Mouse (Mus musculus) retina, postnatal 1 day (tissue): ENCODE measurements at regions not wholly inside any gene's neighbourhood (a gene's known extent, or its start where the extent isn't known, plus 50 kb on each side); places are given as distances from the start of the nearest gene placed in this dataset.
A peak's percentile ranks its signal among the peaks of the same experiment; 100 is the strongest.

Experiments used
- DNase-seq: peaks from one replicate; pipeline ENCODE4 v3.0.0-alpha.2; 2012

DNA sequence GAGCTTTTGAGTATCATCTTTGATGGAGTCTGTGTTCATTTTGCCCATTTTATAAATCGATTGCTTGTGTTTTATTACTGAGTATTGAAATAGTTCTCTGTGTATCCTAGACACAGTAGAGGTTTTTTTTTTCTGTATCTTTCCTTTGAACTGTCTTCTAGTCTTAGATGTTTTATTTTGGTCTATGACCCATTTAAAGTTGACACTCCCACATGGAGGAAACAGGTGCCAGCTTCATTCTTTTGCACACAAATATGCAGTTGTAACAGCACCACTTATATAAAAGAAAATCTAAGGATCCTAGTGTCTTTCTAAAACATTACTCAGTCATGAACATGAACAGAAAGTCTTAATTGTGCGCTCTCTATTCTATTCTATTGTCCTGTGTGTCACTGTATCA lies 230.2 kb upstream of the Nsun2 start:
- DNase-seq, result no peak

DNA sequence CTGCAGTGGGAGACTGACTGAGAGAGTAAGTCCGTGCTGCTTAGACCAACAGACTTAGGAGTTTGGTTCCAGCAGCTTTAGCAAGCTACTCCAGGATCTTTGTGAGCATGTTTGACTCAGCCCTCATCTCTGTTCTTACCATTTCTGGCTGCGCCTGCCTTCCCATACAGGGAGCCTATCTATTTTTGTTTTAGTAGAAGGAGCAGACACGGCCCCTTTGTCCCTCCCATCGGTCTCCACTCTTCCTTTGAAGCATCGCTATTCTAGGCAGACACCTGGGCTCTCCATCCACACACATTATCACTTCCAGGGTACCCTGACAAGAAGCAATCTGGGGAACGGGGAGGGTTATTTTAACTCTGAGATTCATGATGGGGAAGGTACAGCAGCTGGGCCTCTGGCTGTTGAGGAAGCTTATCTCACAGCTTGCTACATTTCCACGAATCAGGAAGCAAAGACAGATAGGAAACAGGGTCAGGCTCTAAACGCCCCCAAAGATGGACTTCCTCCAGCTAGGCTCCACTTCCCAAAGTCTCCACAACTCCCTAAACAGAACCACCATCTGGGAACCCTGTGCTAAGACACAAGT lies 203.0 kb upstream of the Nsun2 start:
- no peak for DNase-seq

DNA sequence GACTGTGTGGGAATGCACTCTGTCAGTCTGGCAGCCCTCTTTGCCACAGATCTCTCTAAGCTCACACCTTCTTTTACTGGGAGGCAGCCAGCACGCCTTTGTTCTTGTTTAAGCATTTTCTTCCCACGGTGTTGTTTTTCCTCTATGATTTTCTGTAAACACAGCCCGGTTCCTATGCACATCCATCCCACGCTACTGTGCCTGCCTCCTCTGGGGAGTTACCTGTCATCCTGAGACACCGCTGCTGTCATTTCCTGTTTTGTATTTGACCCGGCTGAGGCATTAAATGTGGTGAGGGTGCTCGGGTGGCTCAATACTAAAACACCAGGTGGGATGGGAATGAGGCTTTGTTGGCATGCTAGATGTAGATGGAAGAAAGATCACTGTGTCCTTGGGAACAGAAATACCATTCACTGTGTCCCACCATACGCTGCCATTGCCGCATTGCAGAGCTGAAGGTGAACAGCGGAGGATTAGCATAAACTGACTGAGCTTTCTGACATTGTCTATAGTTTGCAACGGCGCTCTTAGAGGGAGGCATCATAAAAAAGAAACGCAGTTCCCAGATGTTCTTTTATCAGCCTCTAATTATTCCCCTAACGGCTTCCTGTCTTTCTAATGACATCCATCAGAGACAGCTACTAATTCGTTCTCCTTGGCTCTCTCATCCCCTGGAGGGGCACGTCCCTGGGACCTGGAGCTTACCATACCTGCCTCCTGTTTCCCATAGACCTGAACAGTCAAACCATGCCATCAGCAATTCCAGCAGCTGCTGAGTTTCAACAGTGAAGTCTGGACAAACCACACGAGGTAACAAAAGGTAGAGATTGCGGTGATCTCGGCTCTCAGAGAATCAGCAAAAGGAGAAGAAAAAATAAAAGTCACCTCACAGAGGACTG lies 201.8 kb upstream of the Nsun2 start:
- no peak for DNase-seq

DNA sequence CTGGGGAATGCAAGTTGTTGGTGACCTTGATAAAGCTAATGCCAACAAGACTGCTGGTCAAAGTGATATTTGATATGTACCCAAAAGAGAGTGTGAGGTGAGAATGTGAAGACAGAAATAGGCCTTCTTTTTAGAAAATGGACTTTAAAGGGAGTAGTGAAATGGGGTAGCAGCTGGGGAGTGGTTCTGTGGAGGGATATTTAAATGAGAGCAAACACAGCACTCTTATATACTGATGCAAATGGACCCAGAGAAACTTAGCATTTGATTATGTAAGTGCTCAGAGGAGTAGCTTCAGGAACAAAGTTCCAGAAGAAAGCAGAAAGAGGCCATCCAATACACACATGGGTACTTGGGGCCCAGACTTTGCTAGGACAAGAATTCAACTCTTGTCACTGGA lies 189.7 kb upstream of the Nsun2 start:
- no peak for DNase-seq

DNA sequence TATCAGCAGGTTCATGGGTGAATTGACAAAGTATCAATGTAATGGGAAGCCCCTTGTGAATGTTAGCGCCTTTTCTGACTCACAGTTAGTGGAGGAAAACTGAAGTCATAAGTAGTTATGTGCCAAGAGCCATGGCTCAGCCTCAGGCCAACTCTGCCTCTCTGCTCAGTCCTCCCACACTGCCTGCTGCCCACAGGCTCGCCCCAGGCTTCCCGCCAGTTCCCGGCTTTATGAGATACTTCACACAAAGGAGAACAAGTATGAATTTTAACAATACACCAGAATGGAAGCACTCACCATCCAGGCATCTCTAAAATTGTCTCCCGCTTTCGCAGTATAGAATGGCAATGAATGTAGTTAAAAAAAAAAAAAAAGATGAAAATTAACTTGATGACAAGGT lies 176.1 kb upstream of the Nsun2 start:
- DNase-seq, result no peak

DNA sequence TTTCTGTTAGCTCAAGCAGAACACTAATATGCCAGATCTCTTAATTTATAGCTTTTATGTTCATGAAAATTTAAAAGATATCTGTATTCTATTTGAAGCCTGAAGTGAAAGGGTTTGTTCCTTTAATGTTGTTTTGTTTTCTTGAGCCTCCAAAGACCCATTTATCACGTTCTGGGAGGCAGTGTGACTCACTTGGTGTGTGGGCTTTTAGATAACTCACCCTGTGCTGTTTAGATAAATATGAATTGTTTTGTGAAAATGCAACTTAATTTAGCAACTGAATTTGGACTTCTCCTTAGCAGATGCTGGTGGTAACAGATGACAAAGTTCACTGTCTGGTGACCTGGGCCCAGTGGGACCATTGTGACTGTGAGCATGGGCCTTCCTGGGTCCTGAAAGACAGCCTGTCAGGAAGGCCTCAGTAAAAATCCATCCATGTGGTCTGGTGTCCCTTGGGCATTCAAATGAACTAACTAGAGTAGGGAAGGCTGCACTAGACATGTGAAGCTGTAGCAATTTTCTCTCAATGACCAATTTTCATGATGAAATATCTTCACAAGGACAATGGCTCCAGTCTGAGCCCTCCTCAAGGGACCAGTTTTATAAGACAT lies 167.6 kb upstream of the Nsun2 start:
- no peak for DNase-seq

DNA sequence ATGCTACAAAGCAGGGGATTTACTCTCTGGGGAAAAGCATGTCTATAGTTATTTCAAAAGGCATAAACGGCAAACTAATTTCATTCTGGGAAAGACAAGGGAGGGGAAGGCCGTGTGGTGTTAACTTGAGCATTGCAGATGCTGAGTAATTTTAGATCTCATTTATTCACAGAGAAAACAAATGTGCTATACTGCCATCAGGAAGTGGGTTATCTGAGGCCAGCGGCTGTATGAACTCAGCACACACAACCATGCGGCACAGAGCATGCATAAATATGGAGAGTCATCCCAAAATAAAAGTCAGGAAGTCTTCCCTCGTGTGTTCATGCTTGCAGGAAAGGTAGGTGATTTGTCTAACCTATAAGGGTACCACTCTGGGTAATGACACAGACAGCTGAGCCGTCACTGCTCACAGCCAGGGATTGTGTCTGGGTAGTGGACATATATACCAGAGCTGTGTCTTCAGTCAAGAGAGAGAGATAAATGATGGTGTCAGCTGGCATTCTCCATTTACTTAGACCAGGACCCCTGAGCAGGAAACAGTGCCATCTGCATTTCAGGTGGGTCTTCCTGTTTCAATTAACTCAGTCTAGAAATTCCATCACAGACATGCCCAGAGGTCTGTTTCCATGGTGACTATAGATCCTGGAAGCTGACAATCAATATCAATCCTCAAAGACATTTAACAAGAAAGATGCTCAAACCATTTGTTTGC lies 160.3 kb upstream of the Nsun2 start:
- DNase-seq, result no peak

DNA sequence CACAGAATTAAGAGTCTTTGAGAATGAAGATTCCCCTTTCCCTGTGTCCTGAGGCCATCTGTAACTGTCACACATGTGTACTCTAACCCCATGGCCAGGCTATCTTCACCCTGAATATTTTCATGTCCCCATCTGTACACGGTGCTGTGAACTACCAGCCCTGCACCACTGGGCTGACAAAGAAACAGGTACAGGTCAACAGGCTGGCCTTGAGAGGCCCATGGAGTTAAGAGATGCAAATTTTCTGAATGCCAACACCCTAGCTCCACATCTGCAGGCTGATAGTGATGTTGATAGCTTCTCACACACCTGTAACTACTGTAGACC lies 159.8 kb upstream of the Nsun2 start:
- DNase-seq, result no peak

DNA sequence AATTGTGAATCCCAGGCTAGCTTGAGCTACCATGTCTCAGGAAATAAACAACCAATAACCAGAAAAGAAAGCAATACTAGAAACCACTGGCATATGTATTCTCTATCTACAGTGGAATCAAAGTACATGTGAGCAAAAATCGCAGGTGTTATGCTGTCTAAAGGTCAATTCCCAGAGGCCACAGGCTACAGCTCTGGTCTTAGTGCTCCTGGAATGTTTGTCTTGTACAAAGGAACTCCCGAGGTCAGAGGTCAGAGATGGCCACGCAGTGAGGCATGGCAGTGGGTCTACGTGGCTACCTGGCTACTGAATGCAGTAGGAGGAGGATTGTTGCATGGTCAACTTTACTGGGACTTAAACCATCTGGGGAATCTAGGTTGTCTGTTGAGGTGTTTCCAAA lies 153.1 kb upstream of the Nsun2 start:
- no peak for DNase-seq

DNA sequence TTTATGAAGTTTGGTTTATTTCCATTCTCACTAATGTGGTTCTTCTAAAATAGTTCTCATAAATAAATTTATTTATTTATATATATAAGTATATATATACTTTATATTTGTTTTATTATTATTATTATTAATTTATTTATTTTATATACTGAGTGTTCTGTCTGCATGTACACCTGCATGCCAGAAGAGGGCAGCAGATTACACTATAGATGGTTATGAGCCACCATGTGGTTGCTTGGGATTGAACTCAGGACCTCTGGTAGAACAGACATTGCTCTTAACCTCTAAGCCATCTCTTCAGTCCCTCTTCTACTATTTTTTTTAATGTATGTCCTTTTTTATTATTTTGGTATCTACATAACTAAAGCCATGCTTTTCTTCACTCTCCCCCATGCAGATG lies 148.8 kb upstream of the Nsun2 start:
- no peak for DNase-seq

DNA sequence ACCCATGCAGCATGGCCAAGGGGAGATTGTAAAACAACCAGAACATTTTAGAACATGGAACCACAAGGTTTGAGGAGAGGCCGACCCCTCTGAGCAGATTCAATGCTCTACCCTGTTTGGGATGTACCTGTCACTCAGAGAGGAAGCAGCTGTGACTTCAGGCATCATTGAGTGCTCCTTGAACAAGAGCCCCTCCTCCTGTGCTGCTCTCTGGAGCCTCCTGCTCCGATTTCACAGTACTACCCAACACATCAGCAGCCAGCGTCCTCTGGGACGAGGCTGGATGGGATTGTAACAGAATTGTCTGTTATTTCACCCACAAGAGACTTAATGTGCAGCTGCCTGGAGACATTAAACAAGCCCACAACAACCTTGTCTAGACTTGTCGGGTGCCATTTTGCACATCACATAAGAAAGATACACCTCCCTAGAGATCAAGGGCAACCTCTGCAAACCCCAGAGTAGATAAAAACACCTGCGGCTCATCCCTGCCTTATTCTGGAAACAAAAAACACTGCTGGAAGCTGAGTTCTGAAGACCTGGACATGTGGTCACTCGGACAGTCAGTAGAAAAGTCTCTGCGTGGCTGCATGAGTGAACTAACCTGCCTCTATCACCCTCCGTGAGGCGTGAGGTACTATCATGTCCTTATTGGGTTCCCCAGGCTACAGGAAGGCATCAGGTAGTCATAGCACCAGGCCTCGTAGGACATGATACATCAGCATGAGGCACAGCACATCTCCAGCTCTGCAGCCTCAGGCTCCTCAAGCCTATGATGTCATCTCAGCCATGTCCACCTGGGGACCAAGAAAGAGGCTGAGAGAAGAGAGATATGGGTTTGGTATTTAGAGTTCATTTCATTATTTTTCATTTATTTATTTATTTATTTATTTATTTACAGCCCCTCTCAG lies 140.4 kb upstream of the Nsun2 start:
- no peak for DNase-seq

DNA sequence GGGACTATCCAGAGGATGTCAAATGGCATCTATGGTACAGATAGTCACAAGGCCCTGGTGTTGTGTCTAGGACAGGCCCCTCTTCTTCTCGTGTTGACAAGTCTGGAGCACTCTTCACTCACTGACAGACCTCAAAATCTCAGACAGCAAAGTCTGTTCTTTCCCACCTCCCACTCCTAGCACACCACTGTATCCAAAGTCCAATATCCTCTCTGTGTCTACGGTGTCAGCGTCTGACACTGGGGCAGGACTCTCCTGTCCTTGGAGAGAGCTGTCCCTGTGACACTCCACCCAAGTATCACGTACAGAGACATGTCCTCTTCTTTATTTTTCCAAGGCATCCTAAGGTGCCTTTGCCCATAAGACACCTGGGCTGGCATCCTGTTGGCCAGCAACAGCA lies 139.0 kb upstream of the Nsun2 start:
- no peak for DNase-seq

DNA sequence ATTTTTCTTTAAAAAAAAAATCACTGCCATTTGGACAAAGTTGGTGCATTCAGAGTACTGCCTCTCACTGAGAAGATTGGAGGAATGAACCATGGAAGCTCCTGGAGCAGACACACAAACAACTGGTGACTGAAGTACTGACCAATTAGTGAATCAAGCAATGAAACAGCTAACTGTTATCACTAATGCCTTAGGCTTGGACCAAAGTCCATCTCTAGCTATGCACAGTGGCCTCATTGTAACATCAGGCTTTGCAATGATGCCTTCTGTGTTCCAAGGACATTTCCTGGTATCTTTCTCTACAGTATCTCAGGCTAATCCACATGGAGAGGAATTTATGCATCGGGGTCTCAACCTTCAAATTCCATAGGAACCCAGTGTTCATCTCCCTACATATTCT lies 123.2 kb upstream of the Nsun2 start:
- no peak for DNase-seq

DNA sequence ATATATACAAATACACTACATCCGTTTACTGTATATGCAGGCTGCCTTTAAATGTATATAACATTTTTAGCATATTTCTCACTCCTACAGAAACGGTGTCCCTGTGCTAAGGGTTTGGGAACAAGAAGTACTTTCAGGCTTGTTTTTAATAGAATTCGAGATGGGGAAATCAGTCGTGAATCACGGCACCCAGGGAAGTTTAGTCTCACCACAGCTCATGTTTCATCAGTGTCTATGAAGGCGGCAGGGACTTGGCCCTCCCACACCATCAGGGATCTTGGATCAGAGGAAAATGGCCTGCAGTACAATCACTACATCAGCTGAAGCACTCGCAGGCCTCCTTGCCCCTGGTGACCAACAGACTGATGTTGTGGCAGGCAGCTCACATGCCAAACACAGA lies 118.7 kb upstream of the Nsun2 start:
- no peak for DNase-seq

DNA sequence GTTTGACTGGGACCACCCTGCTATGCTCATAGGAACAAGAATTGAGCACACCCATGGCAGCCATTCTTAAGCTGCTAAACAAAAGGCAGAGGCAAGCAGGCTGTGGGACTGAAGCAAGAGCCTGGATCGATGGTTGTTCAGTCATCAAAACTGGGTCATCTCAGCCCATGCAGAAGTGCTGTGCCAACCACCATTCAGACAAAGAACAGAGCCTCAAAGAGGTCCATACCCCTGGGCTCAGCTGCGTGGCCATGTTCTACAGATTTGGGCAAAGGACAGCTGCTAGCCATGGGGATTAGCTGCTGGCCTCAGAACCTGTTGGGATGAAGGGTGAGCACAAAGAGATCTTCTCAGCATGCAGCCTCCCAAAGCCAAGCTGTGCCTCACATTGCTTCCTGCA lies 116.8 kb upstream of the Nsun2 start:
- DNase-seq, result peak; percentile 73

DNA sequence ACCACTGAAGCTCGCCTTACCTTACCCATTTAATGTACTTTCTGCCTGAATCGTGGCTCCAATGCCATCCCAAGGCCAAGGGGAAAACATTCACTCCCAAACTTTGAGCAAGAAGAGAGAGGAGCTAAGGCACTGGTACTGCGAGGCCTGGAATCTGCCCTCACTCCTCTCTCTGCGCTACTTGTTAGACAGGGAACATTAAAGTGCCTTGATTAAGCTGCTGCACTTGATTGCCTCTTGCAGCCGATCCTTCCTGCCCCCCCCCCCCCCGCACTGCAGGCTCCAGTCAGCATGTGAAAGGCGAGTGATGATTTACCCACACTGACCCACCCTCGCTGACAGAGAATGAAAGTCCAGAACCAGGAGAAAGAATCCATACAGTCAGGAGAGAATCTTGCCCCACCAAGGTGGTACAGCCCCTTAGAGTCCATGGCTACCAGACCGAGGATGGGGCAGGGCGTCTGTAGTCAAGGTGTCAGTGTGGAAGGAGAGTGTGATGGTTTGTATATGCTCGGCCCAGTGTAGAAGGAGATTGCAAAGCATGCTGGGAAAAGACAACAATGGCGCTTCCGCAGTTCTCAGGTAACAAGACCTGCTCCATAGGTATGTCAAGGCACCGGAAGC lies 115.6 kb upstream of the Nsun2 start:
- DNase-seq, result no peak

DNA sequence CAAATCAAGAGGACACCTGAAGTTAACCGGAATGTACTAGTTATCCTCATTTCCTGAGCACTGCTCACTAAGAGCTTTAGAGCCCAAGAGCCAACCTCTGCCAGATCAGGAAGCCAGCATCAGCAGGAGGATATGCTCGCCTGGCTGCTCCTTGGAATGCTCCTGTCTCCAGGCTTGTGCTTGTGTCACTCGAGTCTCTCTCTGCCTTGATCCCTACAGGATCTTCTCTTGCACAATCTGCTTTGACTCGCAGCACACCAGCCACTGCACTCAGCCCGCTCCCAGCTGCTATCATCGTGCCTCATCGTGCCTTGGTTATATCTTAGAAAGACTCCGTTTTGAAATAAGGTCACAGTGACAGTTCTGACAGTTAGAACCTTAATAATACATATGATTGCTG lies 113.4 kb upstream of the Nsun2 start:
- no peak for DNase-seq

DNA sequence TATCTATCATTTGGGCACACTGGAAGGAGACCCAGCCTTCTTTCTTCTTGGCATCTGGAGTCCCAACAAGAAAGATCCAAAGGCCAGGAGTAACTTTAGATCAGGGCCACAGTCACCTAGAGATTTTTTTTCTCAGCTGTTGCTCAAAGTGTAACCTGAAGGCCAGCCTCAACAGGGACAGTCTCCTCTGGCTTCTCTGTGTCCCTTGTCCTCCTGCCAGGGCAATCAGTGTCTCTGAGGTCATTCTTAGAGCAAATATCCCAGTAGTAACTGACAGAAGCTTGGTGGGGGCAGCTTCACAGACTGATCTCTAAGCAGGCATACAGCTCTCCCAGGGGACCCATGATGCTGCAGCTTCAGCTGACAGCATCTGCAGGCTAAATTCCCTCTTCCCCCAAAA lies 111.6 kb upstream of the Nsun2 start:
- no peak for DNase-seq

DNA sequence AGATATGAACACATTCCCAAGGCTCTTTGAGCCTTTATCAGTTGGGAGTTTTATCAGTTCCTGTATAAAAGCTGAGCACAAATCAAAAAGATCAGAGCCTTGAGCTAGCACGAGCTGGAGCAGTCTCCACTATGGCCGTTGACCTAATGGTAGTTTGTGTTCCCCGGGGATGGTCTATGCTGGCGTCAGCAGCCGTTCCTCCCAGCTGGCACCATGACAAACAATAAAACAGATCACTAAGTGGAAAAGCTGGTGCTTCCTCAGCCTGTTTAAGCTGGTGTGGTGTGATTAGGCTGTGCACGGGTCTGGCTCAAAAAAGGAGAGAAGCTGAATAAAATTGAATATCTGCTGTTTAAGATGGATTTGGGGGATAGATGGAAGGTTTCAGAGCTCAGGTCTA lies 107.4 kb upstream of the Nsun2 start:
- DNase-seq, result peak; percentile 56

DNA sequence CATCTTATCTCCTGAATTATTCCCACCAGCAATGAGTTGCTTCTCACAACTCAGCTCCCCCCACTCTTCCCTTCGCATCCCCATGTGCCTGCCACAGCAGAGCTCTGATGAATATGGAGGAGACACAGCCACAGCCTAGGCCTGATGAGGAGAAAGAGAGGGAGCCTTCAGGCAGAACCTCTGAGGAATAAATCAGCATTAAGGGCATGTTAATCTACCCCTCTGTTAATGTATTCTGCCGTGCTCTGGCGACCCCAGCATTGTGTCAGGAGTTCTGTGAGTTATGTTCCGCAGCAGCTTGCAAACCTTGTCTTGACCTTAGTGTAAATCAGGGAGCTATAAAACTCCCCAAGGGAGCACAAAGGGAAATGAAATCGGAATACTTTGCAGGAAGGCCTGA lies 104.0 kb upstream of the Nsun2 start:
- no peak for DNase-seq

DNA sequence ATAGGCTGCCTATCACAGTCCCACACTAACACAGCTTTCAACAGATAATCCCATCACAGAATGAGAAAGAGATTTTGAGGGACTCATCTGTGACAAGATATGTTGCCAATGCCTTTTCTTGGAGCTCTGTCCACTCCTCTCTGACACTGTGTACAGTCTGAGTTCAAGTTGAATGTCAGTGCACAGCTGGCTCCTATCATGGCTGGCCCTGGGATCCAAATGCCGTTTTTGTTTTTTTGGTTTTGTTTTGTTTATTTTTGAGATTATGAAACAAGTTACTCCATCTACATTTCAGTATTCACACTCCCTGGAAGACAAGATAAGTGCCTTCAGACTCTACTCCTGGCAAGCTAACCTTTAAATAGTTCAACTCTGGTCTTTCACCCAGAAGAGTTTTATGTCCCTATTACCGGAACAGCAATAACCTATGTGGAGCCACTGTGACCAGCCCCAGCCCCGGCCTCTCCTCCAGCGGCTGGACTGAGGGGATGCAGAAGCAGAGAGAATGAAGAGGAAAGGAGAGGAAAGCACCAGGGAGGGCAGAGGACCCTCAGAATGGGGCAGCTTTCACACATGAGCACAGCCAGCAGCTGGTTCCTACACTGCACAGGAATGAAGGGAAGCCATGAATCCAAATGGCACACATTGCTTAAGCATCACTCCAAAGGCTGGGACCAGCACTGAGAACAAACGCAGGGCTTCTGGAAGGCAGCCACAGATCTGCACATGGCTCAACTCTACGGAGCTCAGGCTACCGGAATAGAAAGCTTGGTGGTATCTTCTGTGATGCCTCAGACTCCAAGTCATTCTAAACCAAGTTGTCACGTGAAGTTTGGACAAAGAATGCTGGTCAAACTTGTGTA lies 99.9 kb upstream of the Nsun2 start:
- no peak for DNase-seq
